Mouse (Mus musculus) mesoderm, embryonic 11.5 days (tissue): ENCODE results near the gene Faah.

Experiments used
- DNase-seq: peaks from one replicate; pipeline ENCODE4 v3.0.0-alpha.2; 2012; ENCODE audit warnings: low read depth, low spot score

Faah gene

GRCm38 (mm10) chr4:115943669-115944314 lies 73.9 kb downstream of the Faah start:
- no peak for DNase-seq

- no peak for DNase-seq
Observed at GRCm38 (mm10) chr4:115941242-115941820, 76.4 kb downstream of the Faah start.

DNA sequence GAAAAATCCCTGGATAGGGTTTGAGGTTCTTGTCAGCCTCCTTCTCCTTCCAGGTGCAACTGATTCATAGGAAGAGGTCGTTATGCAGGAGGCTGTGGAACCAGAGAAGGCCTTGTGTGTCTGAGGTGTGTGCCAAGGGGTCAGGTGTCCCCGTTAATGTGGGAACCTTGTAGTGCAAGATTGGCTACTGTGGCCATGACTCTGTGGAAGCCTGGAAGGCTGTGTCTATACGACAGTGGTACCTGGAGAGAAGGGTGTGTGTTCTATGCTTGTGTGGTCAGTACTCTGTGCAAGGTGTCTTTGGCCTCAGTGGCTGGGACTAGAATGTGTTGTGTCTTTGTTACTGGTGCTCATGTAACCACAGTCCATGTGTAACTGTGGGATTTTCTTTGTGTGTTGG lies 77.0 kb downstream of the Faah start:
- DNase-seq, result no peak

GRCm38 (mm10) chr4:115939295-115940102 lies 78.2 kb downstream of the Faah start, which contains the start of gene Dmbx1:
Dmbx1 (minus strand) TSS chr4:115939926.
- no peak for DNase-seq

- no peak for DNase-seq
Observed at GRCm38 (mm10) chr4:115938276-115939160, 79.2 kb downstream of the Faah start.

DNA sequence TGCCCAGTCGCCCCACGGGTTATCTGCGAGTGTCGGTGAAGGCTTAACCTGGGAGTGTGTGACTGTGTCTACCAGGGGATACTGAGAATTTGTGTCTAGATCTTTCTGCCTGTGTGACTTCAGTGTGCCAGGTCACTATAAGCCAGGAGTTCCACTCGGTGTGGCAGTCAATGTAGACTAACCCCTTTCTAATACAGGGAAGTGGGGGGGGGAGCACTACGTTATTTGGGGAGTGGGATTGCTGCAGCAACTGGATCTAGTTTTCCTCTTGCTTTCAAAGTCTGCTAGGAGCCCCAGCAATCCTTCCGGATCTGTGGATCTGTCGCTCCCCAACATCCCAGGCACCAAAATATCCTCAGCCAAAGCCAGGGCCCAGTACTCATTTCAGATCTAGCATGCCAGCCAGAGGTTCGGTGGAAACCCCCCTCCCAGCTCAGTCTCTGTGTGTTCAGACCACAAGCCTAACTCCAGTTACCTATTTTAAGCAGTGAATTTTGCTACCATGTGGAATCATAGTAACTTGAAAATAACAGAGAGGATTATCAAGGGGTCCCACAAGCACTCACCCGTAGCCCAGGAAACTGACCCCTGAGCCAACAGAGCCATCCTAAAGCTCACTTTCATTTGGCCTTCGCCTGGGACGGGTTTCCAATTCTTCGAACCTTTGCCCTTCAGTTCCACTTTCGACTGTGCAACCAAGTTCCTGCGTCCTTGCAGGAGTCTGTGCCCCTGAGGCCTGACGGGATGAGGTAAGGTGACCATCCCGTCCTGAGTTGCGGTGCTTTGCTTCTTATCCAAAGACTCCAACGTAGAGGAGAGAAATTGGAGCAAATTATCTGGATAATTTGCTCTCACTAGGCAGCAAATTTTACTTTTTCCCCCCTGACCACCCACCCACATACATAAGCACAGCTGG lies 80.4 kb downstream of the Faah start:
- no peak for DNase-seq

GRCm38 (mm10) chr4:115936646-115937045 lies 81.1 kb downstream of the Faah start:
- DNase-seq, result no peak

DNA sequence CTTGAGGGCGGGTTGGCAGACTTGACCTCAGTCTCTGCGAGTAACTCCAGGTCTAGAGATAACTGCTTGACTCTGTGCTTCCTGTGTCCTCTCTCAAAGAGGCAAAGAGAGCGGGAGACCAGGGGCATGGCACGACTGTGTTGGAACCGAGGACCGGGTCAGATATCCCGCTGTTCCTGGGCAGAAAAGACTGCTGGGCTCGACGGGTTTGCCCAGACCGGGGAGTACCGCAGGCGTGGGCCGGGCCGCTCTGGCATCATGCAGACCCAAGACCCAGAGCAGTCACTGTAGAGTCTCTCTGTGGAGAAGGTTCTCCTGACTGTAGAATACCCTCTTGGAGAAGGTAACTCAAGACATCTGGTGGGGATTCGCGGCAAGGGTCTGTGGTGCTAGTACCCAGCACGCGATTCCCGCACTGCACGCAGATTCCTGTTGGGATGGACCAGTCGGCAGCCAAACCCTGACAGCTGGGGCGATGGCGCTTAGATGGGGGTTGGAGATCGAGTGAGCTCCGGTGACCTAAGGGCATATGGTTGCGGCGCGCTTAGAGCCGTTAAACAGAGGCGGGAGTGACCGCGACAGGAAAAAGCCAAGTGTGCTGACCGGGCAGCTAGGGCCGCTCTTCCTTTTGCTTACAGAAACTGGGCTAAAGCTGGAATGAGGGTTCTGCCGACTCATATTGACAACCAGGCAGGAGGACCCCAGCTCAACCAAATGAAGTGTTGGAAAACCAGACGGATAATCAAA lies 81.7 kb downstream of the Faah start:
- no peak for DNase-seq

GRCm38 (mm10) chr4:115931556-115932088 lies 86.1 kb downstream of the Faah start:
- DNase-seq, result no peak

DNA sequence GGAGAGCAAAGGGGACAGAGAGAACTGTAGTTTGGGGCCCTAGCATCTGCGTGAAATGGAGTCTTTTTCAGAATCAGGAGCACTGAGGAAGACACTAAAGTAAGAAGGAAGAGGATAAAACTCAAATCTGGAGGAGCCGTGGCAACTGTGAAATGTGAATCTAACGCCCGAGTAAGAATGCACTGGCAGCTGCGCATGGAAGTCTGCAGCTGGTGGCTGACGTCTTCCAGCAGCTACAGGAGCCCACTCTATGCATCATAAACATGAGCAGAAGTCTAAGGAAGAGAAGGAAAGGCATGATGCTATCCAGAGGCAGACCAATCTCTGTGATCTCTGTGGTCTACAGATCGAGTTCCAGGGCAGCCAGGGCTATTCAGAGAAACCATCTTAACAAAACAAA lies 90.1 kb downstream of the Faah start:
- no peak for DNase-seq

DNA sequence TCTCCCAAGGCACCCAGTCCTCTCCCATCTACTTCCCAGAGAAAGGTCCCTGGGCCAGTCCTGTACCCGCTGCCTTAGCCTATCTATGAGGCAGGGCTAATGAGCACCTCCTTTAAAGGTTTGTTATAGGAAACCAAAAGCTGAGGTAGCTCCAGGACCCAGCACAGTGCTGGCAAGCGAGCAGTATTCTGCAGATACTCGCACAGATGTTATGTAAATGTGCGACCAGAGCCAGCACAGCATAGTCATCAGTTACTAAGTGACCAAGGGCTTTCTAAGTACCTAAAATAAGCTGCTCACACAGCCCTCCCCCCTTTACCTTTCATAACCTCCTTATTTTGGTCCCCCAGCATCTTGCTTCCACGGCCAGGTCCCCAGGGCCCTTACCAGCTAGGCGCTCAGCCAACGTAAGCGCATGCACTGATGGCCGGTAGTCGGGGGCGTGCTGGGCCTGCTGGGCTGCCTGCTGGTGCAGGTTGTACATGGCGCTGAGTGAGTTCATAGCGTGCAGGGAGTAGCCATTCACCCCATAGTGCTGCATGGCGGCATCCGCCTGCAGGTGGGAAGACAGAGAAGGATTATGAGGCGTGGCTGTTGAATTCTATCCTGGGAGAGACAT lies 94.4 kb downstream of the Faah start:
- no peak for DNase-seq

DNA sequence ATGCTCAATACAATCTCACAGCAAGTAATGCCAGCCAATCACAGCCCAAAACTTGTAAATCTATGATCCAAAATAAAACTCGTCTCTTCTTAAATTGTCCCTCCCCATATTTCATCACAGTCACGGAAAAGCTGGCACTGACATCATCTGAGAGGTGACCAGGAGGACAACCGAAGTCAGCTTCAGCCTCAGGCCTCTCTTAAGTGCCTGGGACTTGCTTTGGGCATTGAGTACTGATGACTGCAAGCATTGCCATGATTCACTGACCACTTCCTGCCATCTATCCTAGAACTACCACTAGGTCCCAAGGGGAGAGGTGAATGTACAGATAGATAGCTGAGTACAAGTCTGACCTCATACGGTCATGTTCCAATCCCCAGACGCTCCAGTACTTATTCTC lies 95.0 kb downstream of the Faah start:
- no peak for DNase-seq

DNA sequence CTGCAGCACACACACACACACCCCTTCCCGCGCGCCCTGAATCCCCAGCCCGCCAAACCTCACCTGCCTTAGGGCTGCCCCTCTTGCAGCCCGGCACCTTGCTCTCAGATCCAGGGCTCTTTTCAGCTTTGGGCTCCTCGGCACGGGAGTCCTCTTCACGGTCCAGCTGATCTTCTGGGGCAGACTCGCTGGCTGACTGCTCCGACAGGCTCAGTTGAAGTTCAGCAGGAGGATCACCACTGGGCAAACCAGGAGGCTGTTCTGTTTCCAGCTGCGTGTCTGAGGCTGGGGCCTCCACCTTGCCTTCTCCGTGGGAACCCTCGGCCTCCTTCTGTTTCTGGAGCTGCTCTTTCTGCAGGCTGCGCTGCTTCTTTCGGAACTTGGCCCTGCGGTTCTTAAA lies 97.8 kb downstream of the Faah start:
- no peak for DNase-seq
